Mouse (Mus musculus) erythroid progenitor cell, adult 5-6 weeks (primary cell): Measurements from ENCODE around the gene Fchsd2. TPM values are rescaled to one million over a fixed set of nuclear protein-coding genes. Genes with fewer than 3 reads are reported as not detected.

ENCODE experiments used
- ATAC-seq: replicated peaks from 2 replicates; pipeline ENCODE4 v1.8.0; 2016; ENCODE audit warnings: moderate number of reproducible peaks, mild to moderate bottlenecking, moderate TSS enrichment, inconsistent platforms; ENCODE audit not compliant: poor library complexity, low FRiP score, severe bottlenecking
- total RNA-seq, 2 experiments: library from RNA; stranded (forward) in 1 of 2; stranded (reverse) in 1 of 2; fragments of 150-400 nt in 1 of 2; fragments of 186-747, 209-891 nt in 1 of 2; gene quantifications; 2 replicates each; pipeline versions ENCODE4 v1.2.3 to v1.2.4; 2015 to 2017; ENCODE audit warnings: low replicate concordance in 2 of 2

Fchsd2 gene
- total RNA-seq, 2 experiments from 2014 or later = 11.7 to 13.8 TPM

DNA sequence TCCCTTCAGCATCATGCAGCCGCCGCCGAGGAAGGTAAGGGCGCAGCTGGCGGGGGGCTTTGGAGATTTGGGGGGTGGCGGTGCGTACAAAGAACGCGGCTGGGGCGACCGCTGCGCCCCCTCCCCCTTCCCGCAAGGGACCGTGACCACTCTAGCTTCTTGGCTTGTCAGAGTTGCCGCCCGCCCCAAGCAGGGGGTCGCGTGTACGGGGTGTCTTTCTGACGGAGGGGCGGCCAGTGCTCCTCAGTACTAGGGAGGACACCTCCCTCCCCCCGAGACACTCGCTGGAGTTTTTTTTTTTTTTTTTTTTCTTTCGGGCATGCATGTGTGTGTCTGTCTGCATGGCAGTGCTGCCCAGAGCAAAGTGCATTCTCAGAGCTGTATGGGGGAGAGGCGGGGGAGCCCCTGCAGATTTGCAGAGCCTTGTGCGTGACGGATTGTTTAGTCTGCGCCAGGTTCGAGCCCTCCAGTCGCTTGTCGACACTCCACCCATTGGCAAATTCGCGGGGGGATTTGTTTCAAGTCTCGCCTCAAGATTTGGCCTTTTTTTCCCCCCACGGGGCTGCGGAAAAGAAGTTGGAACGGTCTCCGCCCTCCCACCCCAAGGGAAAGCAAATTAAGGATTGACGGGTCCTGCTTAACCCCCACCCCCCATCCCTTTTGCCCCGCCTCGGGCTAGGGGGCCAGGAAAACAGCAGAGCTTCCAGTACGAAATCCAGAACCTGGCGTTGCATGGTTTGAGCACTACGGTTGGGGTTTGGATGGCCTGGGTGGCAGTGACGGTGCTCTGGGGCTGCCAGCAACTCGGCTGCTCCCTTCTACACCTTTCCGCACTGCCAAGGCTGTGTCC lies 16.6 kb downstream of the Fchsd2 start:
- ATAC-seq = 0 out of 2 replicates have a peak, but pooled peaks have one; percentile 2

DNA sequence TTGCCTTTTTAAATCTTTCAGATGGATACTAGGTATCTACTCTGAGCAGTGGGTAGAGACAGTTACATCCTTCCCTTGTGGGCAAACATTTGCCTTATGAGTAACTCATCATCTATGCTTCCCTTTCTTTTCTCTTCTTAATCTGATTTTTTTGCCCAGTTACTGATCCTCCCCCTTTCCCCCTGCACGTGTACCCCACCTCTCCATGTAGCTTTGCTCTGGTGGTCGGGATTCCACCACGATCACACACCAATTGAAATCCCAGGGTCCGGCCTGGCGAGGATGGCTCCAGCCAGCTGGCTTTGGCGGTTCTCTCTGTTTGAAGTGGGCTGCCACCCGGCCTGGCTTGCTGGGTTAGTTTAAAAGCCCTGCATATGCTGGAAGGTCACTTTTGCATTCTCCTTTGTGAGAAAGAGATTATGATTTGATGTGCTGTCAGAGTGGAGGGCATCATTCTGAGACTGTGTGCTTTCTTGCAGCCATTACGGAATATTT lies 17.2 kb downstream of the Fchsd2 start:
- no peak for ATAC-seq

DNA sequence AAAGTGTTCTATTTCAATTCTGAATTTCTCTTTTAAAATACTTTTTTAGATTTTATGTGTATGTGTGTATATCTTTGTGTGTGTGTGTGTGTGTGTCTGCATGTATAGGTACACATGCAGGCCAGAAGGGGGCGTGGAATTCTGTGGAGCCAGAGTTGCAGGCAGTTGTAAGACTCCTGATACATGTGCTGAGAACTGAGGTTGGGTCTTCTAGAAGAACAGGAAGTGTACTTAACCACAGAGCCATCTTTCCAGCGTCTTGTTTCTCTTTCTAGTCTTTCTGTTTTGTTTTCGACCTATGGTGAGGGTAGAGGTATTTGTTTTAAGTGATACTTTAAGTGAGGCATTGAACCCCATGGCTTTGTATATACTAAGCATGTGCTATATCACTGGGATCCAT lies 20.7 kb downstream of the Fchsd2 start:
- no peak for ATAC-seq

DNA sequence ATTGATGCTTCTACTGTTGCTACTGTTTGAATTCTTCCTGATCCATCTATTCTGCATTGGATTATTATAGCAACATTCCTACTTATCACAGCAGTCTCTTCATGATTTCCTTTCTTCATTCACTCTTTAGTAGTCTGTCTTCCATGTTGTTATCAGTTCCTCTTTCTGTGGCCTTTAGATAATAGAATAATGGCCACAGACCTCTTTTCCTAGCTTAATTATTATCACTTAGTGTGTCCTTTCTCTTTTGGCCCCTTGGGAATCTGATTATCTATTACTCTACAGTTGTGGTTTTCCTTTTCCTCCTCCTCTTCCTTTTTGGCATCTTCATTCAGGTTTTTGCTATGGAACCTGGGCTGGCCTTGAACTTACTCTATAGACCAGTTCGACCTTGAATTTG lies 21.7 kb downstream of the Fchsd2 start:
- no peak for ATAC-seq

DNA sequence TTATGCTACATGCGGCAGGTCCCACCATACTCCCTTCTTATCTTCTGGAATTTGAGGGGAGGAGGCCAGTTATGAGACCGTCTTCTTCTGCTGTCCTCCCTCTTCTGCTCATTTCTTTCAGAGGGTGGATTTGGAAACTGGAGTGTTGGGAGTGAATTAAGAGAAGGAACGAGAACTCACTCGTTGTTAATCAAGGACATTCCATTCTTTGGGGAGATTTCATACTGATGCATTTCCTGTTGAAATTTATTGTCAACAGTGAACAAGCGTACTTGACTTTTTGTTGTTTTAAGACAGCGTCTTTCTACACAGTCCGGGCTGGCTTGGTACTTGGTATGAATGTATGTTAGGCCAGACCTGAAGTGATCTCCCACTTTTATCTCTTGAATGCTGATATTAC lies 26.7 kb downstream of the Fchsd2 start:
- no peak for ATAC-seq

DNA sequence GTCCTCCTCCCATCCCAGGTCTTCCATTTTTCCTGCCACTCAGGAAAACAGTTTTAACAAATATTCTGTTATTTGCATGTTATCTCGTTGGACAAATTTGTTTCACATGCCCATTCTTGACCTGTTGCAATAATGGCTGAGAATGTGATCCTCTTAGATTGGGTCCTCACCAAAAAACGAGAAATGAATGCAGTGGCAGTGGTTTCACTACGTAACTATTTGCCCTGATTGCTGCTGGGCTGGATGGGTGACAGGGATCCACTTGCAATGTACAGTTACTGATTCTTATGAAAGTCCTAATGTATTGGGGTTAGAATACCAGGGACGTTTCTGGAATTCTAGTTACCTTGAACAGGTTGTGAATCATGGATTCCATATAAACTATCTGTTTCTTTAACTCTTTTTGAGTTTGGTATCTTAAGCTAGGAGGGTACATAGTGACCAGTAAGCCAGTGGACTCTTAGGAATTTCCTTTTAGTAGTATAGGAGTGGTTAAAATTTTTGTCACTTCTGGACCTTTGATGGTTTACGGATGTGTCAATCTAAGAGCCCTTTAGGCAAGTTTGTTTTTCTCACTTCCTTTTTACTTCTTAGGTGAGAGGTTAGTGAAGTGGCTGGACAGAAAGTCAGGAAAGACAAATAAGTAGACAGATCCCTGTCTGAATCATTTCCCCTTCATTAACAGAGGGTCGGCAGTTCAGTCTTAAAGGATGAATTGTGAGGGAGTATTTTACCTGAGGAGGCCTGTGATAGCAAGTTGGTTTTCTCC lies 31.1 kb downstream of the Fchsd2 start:
- ATAC-seq = no peak

DNA sequence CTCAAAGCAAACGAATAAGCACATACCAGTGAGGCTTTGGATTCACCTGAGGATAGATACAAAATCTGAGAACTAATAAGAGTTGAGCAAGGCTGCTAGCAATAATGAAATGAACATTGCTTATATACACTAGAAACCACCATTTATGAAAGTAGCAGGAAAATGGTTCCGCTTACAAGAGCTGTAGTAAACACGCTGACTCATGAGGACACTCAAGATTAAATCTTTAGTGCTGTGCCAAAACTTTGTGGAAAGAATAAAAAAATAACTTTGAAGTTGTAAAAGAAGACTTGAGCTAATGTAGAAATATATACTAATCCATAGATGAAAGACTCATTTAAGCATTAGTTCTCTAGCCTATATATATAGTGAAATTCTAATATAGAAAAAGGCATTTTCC lies 35.1 kb downstream of the Fchsd2 start:
- ATAC-seq = no peak

DNA sequence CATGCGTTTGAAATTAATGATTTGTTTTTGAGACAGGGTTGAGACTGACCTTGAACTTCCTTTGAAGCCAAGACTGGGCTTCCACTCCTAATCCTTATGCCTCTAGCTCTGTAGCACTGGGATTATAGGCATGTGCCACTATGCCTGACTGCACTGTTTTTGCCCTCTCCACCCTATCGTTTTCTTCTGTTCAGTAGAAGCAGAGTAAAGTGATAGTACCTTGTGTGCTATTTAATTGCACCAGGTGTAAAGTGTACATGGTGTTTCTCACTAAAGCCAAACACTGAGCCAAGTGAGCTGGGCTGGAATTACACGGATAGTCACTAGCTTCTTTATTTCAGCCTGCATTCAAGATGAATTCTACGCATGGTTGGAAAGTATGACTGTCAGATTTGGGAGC lies 35.9 kb downstream of the Fchsd2 start:
- ATAC-seq = no peak

DNA sequence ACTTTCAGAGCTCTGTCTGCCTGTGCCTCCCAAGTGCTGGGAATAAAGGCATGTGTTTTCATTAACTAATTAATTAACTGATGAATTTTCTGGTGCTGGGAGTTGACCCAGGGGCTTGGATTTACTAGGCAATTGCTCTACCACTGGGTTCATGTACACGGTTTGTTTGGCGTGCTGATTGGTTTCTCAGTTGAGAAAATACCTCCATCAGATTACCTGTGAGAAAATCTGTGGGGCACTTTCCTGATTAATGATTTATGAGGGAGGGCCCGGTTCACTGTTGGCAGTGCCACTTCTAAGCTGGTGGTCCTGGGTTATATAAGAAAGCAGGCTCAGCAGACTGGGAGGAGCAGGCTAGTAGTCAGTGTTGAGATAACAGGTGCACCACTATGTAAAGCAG lies 38.0 kb downstream of the Fchsd2 start:
- ATAC-seq = no peak

DNA sequence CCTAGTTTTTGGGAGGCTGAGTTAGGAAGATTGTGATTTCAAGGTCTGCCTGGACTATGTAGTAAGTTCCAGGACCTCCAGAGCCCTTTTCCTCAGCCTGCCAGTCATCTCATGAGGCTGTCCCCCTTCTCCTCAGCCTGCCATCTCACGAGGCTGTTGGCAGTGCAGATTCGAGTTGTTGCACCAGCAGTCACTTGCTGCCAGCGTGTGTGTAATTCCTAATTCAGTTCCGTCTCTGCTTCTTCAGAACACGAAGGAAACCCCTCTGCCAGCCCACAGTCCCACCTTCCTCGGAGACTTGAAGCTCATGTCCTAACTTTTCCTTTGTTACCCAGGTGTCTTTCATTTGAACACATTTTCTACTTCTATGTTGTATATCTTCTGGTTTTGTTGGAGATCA lies 38.6 kb downstream of the Fchsd2 start:
- ATAC-seq = no peak

DNA sequence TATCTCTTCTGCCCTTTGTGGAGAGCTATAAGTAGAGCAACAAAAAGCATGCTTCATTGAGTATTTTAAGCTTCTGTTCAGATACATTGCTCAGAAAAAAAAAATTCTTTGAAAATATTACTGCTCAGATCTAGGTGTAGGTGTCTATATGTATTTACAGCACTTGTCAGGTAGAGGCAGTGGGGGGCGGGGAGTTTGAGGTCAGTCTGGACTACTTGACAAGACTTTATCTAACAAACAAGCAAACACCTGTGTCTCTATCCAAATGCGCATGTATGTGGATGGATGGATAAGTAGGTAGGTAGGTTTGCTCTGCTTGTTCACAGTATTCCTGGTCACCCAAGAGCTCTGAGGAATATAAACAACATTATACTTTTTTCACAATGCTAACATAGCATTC lies 40.9 kb downstream of the Fchsd2 start:
- ATAC-seq = no peak

DNA sequence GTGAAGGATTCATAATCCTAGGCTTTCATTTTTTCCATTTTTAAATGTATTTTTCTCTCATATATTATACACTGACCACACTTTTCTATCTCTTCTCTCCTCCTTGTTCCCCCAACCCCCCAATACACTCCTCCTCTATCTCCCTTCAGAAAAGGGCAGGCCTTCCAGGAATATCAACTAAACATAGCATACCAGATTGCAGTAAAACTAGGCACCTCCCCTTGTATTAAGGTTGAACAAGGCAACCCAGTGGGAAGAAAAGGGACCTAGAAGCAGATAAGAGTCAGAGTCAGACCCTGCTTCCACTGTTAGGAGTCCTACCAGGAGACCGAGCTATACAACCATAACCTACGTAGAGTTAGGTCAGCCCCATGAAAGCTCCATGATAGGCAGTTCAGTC lies 41.5 kb downstream of the Fchsd2 start:
- ATAC-seq = no peak

DNA sequence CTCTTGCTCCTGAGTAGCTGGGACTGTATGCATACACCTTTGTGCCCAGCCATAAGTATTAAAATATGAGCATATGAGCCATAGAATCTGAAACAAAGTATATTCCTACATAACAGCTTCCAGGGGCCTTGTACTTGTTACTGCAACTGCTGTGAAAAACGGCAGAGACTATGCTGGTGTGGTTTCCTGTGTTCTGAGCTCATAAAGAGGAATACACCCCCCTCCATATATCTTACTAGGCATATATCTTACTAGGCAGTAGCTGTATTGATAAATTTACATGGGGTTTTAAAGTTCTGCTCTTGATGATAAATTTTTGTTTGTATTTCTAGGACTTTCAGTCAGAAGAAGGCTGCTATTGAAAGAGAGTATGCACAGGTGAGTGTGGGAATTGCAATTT lies 46.2 kb downstream of the Fchsd2 start:
- no peak for ATAC-seq

DNA sequence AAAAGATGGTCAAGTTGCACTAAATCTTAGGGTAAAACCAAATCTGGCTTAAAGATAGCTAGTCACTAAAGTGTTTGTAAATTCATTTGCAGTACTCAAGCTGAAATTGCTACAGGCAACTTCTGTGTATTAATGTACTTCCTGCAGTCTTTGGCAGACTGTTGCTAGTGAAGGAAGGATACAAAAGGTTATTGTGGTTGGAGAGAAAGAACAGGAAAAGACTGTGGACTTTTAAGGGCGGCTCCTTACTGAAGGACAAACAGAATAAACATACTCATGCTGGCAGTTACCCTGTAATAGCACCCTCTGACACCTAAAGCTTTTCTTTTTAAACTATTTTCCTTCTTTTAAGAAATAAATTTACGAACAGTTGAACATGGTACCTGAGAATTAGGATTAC lies 50.2 kb downstream of the Fchsd2 start:
- no peak for ATAC-seq

DNA sequence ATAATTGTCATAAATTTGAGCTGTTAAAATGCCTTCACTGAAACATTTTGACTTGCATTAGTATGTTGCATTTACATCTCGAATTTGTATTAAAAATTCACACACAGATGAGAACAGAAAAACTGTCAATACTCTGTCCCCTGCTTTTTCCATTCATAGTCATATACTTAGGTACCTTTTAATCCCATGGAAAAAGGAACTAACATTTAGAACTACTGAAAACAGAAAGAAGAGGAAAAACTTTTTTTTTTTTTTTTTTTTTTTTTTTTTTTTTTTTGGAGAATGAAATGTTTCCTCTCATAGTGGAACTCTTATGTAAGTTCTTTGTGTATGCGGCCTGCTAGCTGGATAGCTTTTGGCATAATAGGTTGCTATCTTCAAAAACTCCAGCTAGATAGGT lies 51.6 kb downstream of the Fchsd2 start:
- ATAC-seq = no peak

DNA sequence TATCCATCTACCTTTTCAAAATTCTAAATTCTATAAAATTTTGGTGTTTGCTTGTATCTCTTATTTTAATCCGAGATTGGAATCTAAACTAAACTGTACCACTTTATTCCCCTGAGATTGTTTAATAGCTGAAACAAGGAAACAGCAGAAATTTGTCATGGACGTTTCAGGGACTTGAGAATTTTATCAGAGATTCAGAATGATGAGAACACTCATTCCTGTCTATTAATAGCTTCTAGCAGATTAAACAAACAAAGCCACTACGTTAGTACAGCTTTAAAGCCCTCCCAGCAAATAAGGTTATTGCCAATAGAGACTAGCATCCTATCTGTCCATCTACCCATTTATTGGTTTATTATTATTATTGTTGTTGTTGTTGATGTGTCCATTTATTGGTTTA lies 56.4 kb downstream of the Fchsd2 start:
- ATAC-seq = no peak

DNA sequence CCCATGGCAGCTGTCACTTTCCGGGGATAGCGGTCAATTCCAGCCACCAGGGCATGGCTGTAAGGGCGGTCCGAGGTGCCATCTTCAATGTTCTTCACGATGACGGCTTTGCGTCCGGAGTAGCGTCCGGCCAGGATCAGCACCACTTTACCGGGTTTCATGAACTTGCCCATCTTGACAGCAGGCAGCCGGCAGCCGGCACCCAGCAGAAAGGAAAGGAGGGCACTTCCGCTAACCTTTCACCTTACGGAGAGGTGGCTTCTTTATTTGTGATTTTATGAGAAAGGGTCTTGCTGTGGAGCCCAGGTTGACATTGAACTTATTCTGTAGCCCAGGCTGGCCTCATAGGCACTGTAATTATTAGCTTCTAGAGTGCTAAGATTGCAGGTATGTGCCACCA lies 62.2 kb downstream of the Fchsd2 start:
- ATAC-seq = peak; percentile 83

DNA sequence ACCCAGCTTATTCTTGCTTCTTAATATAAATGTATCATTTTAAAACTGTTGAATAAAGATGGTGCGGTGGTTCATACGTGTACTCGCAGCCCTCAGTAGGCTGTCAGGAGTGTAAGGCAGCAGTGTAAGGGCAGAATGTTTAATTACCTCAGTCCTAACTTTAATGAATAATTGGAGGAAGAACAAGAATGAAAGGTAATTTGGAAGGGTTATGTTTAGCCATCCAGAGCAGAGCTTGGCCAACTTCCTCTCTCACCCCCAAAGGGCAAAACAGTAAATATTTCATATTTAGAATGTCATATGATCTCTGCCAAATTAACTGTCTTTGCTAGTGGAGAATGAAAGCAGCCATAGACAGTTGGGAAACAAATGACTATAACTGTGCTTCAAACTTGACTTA lies 62.6 kb downstream of the Fchsd2 start:
- no peak for ATAC-seq

DNA sequence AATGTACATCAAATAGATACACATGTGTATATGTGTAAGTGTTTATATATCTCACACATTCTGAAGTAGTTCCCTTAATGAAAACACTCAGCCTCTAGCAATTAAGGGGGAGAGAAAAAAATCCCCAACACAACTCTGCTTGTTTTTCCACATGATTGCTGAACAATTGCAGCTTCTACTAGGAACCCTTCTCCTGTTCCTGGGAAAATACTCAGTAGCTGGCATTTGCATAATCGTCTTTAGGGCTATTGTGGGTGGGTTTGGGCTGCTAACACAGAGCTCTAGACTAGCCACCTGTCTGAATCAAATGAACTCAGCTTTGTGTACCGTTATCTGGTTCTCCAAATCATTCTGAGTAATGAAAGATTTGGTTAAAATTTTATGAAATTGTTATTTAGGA lies 67.6 kb downstream of the Fchsd2 start:
- no peak for ATAC-seq

DNA sequence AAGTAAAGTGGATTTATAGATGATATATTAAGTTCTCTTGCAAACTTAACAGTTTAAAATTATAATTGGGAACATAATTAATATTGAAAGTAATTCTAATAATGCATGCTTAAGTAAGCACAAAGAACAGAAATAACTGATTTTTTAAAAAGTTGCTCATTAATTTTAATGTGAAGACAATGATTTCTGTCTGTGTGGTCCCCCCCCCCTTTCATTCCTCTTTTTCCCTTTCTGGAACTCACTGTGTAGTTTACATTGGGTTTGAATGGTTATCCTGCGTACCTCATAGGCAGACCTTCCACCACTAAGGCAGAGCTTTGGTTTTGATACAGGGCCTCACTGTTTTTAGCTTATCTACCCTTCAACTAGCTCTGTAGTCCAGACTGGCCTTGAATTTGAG lies 70.1 kb downstream of the Fchsd2 start:
- ATAC-seq = no peak

DNA sequence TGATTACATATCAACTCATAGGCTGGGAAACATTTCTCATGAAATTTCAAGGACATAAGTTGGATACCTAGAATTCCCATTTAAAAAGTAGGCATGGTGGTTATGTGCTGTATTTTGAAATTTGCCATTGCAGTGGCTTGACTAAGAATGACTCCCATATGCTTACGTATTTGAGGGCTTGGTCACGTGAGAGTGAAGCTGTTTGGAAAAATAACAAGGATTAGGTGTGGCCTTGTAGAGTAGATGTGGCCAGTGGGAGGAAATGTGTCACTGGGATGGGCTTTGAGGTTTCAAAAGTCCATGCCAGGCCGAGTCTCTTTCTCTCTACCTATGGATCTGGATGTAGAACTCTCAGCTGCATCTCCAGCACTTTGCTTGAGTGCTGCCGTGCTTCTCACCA lies 71.2 kb downstream of the Fchsd2 start:
- no peak for ATAC-seq
